In genomic region chr8:49035519-49035918, GRCm38 (mm10) we compare ENCODE assay signal across 9 mouse cellular contexts.
DNase-seq lines count a peak whose midpoint lies in the region; ATAC-seq and TF ChIP-seq lines count a peak whose summit lies in the region.
"Had no signal": no experiment of that assay in that cellular context is flagged by ENCODE, and none has a peak within 500 bp of the region (broad histone marks: within the 10 kb centered on the region; RNA-seq: fewer than 3 reads in every experiment).

No protein-coding gene starts in this region.

- peak; percentile 62 for ATAC-seq in midbrain, embryonic 12.5 days (ENCODE audit: low FRiP score, low read depth)
- no peak for ATAC-seq in erythroblast, adult 5-6 weeks (replicated peaks; ENCODE audit: low FRiP score, poor library complexity, severe bottlenecking)

- H3K4me2 ChIP-seq in midbrain, embryonic 12.5 days (replicated peaks), result no peak overlapping the region

- intact Hi-C loops in gastrocnemius, adult 2 months (cut with DNase I), result loop anchor here (5.0 to 10.0 kb wide), 2 partner anchors 351 to 813 kb away; no protein-coding TSS in a partner anchor

- peak; percentile 30 for DNase-seq in gastrocnemius, adult 2 months
- DNase-seq in gastrocnemius, adult 8-10 months (ENCODE audit: low spot score in 2 of 2), result no peak
- DNase-seq in embryo, embryonic 9.5 days (ENCODE audit: extremely low spot score), result peak; percentile 43
- peak; percentile 17 for DNase-seq in kidney, postnatal 14 days
- DNase-seq in thymus, postnatal 4 days, result no peak

- H3K27ac ChIP-seq in gastrocnemius, adult 2 months, result no peak overlapping the region
- H3K27ac ChIP-seq in midbrain, embryonic 12.5 days (replicated peaks), result no peak overlapping the region

- no peak overlapping the region for H3K4me3 ChIP-seq in gastrocnemius, adult 2 months
- H3K4me3 ChIP-seq in E14TG2a.4 (replicated peaks; ENCODE audit: low read length), result no peak overlapping the region
- no peak overlapping the region for H3K4me3 ChIP-seq in midbrain, embryonic 12.5 days
- H3K4me3 ChIP-seq: erythroblast, embryonic 14.5 days had no signal

- H3K4me1 ChIP-seq in E14TG2a.4 (replicated peaks; ENCODE audit: low read depth, low read length), result no peaks in the 10 kb centered on the region
- peaks cover 2% of the 10 kb centered on the region; the same call in 1 of the 2 replicates for H3K4me1 ChIP-seq in midbrain, embryonic 12.5 days

- peak; percentile 75 for TF ChIP-seq CTCF in gastrocnemius, adult 2 months (IDR thresholded peaks at IDR 0.05)
- peak; percentile 75 for TF ChIP-seq CTCF in E14TG2a.4 (conservative IDR thresholded peaks at IDR 0.05; ENCODE audit: low read length)

- WGBS in midbrain, embryonic 12.5 days, result 26% methylated on average over 8 of the region's 8 CpGs

- H3K9ac ChIP-seq in midbrain, embryonic 12.5 days (replicated peaks), result no peak overlapping the region

- peaks cover 7% of the 10 kb centered on the region for H3K9me3 ChIP-seq in E14TG2a.4 (ENCODE audit: low read length)
- no peaks in the 10 kb centered on the region for H3K9me3 ChIP-seq in midbrain, embryonic 12.5 days

- H3K36me3 ChIP-seq in E14TG2a.4 (ENCODE audit: insufficient read depth, low read length), result no peaks in the 10 kb centered on the region
- H3K36me3 ChIP-seq in midbrain, embryonic 12.5 days, result no peaks in the 10 kb centered on the region

- H3K27me3 ChIP-seq in E14TG2a.4 (ENCODE audit: insufficient read depth, low read length), result peaks cover 3% of the 10 kb centered on the region; the same call in 1 of the 2 replicates
- no peaks in the 10 kb centered on the region; the same call in 1 of the 2 replicates for H3K27me3 ChIP-seq in midbrain, embryonic 12.5 days

Comparison
In these comparisons a context has a peak if more than half of its experiments do, and no peak if none do; other contexts are left out.
1. DNase-seq: peak in gastrocnemius, adult 2 months (single experiment), embryo, embryonic 9.5 days (single experiment) and kidney, postnatal 14 days (single experiment); none in gastrocnemius, adult 8-10 months (0 of 2) and thymus, postnatal 4 days (single experiment).